Mouse (Mus musculus) kidney, adult 2 months (tissue): ENCODE results near the gene Serf2.

ENCODE experiments used
- CTCF ChIP-seq: fragments of 200-500 bp; conservative IDR thresholded peaks from 2 replicates; pipeline ENCODE4 v1.5.1; 2011; ENCODE audit warnings: low read depth, mild to moderate bottlenecking, control low read depth, low read length, moderate library complexity, mixed read lengths; ENCODE audit not compliant: insufficient read depth, insufficient read length
- POLR2A ChIP-seq: fragments of 200-500 bp; IDR thresholded peaks from one replicate; pipeline ENCODE4 v1.6.1; 2011; ENCODE audit warnings: low read depth, low read length, control low read depth

GRCm38 (mm10) chr2:121408160-121408559, 40.8 kb upstream of the Serf2 start:
- TF ChIP-seq CTCF (peak; percentile 42; the same call in 1 of the 2 replicates), POLR2A (no peak)
